In the genomic region with DNA sequence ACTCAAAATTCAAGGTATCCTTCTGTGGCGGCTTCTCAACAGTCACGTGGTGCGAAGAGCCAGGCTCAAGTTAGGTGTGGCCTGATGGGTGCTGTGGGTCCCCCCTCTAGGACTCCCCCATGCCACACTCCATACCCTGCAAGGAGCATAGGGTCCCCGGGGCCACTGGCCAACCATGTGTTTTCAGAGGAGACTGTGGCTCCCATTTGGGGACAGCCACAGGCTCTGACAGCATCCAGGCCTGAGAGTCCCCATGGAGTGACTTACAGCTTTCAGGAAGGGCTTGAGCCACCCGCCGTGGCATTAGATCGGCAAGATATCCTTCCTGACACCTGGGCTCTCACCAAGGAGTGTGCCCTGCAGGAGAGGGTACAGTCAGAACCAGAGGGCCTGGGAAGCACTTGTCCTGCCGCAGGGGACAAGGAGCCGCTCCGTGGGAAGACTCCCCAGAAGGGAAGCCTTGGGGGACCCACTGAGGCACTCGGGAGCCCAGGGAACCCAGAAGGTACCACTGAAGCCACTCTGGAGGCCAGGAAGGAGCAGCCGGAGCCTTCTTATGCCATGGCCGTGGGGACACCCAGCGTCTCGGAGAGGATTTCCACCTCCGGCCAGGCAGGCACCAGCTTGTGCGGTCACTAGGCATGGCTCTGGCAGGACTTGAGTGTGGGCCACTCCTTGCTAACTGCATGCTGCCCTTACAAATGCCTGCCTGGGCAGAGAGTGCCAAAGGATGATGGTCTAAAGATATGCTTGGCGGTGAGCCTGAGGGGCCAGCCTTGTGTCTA, we compare ENCODE assay signal across 18 mouse cellular contexts. TPM values are rescaled to one million over a fixed set of nuclear protein-coding genes. Genes with fewer than 3 reads are reported as not detected.
DNase-seq lines count a peak whose midpoint lies in the region; ATAC-seq and TF ChIP-seq lines count a peak whose summit lies in the region.
"Had no signal": no experiment of that assay in that cellular context is flagged by ENCODE, and none has a peak within 500 bp of the region (broad histone marks: within the 10 kb centered on the region; RNA-seq: fewer than 3 reads in every experiment).

No protein-coding gene starts in this region.

- peaks cover 70% of the 10 kb centered on the region for H3K36me3 ChIP-seq in E14TG2a.4 (ENCODE audit: insufficient read depth, low read length)
- peaks cover 50% of the 10 kb centered on the region for H3K36me3 ChIP-seq in kidney, embryonic 16.5 days (ENCODE audit: insufficient read depth, low read length)

- peak overlapping the region; percentile 89 for H3K27ac ChIP-seq in gastrocnemius, adult 2 months
- H3K27ac ChIP-seq in kidney, embryonic 16.5 days (ENCODE audit: low read length) = no peak overlapping the region
- H3K27ac ChIP-seq: embryonic facial prominence, embryonic 12.5 days; forebrain, embryonic 15.5 days; heart, adult 2 months; heart, embryonic 15.5 days; hindbrain, embryonic 14.5 days had no signal

- no peak overlapping the region for H3K9ac ChIP-seq in kidney, embryonic 16.5 days (replicated peaks; ENCODE audit: low read length)
- H3K9ac ChIP-seq: embryonic facial prominence, embryonic 12.5 days; forebrain, embryonic 15.5 days; heart, embryonic 15.5 days; hindbrain, embryonic 14.5 days had no signal

- WGBS in kidney, embryonic 16.5 days = 92% methylated on average over 18 of the region's 18 CpGs

- H3K4me1 ChIP-seq in E14TG2a.4 (replicated peaks; ENCODE audit: low read depth, low read length) = peaks cover 92% of the 10 kb centered on the region
- H3K4me1 ChIP-seq in kidney, embryonic 16.5 days (ENCODE audit: insufficient read depth, low read length) = peaks cover 26% of the 10 kb centered on the region

- H3K27me3 ChIP-seq in E14TG2a.4 (ENCODE audit: insufficient read depth, low read length) = no peaks in the 10 kb centered on the region
- H3K27me3 ChIP-seq in kidney, embryonic 16.5 days (ENCODE audit: insufficient read depth, low read length) = no peaks in the 10 kb centered on the region
- H3K27me3 ChIP-seq: embryonic facial prominence, embryonic 12.5 days; forebrain, embryonic 15.5 days; heart, embryonic 15.5 days had no signal

- TF ChIP-seq CTCF in gastrocnemius, adult 2 months (IDR thresholded peaks at IDR 0.05) = no peak
- no peak for TF ChIP-seq CTCF in E14TG2a.4 (conservative IDR thresholded peaks at IDR 0.05; ENCODE audit: low read length)

- no peaks in the 10 kb centered on the region for H3K9me3 ChIP-seq in E14TG2a.4 (ENCODE audit: low read length)
- no peaks in the 10 kb centered on the region for H3K9me3 ChIP-seq in kidney, embryonic 16.5 days (ENCODE audit: low read length)
- H3K9me3 ChIP-seq: embryonic facial prominence, embryonic 12.5 days; forebrain, embryonic 15.5 days; heart, embryonic 15.5 days had no signal

- DNase-seq in cerebellum, adult 18-20 months = peak; percentile 48 to 50
- DNase-seq in cerebellum, postnatal 10 days = no peak
- DNase-seq in gastrocnemius, adult 2 months = no peak
- DNase-seq in gastrocnemius, postnatal 4 days (ENCODE audit: low spot score in 2 of 2) = no peak
- DNase-seq in brain, adult 2 months (ENCODE audit: low read depth, low spot score) = peak; percentile 43
- DNase-seq: adrenal gland, postnatal 10 days; gastrocnemius, postnatal 10 days; heart, adult 2 months; heart, postnatal 14 days; kidney, adult 2 months had no signal

- H3K4me2 ChIP-seq in kidney, embryonic 16.5 days (replicated peaks; ENCODE audit: low read depth, low read length) = no peak overlapping the region
- H3K4me2 ChIP-seq: embryonic facial prominence, embryonic 12.5 days; forebrain, embryonic 15.5 days; heart, embryonic 11.5 days; heart, embryonic 15.5 days; hindbrain, embryonic 14.5 days had no signal

- no peak overlapping the region for H3K4me3 ChIP-seq in gastrocnemius, adult 2 months
- peak overlapping the region; percentile 55 for H3K4me3 ChIP-seq in E14TG2a.4 (replicated peaks; ENCODE audit: low read length)
- no peak overlapping the region for H3K4me3 ChIP-seq in kidney, embryonic 16.5 days (ENCODE audit: low read length)
- H3K4me3 ChIP-seq: embryonic facial prominence, embryonic 12.5 days; forebrain, embryonic 15.5 days; heart, adult 2 months; heart, embryonic 15.5 days had no signal

- intact Hi-C loops in gastrocnemius, adult 2 months (cut with DNase I) = no loop called here

- no peak for ATAC-seq in kidney, embryonic 16.5 days (ENCODE audit: low FRiP score, low TSS enrichment)
- ATAC-seq: forebrain, embryonic 15.5 days; intestine, embryonic 16.5 days had no signal

RNA-seq across cellular contexts. Expression of gene Rplp0, which starts 10.6 kb away (rescaled TPM):
- total RNA-seq in gastrocnemius, adult 2 months (2021) = 100 to 1,000 TPM; 567 to 689 TPM
- 1,000 to 10,000 TPM; 1,089 to 1,227 TPM for total RNA-seq in gastrocnemius, postnatal 4 days (2021)
- polyA plus RNA-seq in kidney, embryonic 16.5 days (2015; fragmentation: Nextera tagmentation; extraction: Ambion mirVana) = 1,527 and 1,553 TPM in 2 replicates

RNA-seq across cellular contexts. Expression of gene Gcn1l1, which starts 16.4 kb away (rescaled TPM):
- total RNA-seq in gastrocnemius, adult 2 months (2021) = 10 to 100 TPM; 31.3 to 31.9 TPM
- 10 to 100 TPM; 48.8 to 50.7 TPM for total RNA-seq in gastrocnemius, postnatal 4 days (2021)
- polyA plus RNA-seq in kidney, embryonic 16.5 days (2015; fragmentation: Nextera tagmentation; extraction: Ambion mirVana) = 44.3 and 48.8 TPM in 2 replicates

RNA-seq across cellular contexts. Expression of gene Pxn, which starts 42.2 kb away (rescaled TPM):
- 10 to 100 TPM; 79.2 to 95.2 TPM for total RNA-seq in gastrocnemius, adult 2 months (2021)
- total RNA-seq in gastrocnemius, postnatal 4 days (2021) = 100 to 1,000 TPM; 170 to 175 TPM
- polyA plus RNA-seq in kidney, embryonic 16.5 days (2015; fragmentation: Nextera tagmentation; extraction: Ambion mirVana) = 60.5 and 67.2 TPM in 2 replicates

Comparison
In these comparisons a context has a peak if more than half of its experiments do, and no peak if none do; other contexts are left out.
1. DNase-seq: peak in cerebellum, adult 18-20 months (2 of 2) and brain, adult 2 months (single experiment); none in cerebellum, postnatal 10 days (0 of 2), gastrocnemius, adult 2 months (single experiment) and gastrocnemius, postnatal 4 days (0 of 2).